Mouse (Mus musculus) cortical plate, adult 2 months (tissue): Measurements from ENCODE around the gene Sgce.

Experiments
- CTCF ChIP-seq: fragments of 200-500 bp; IDR thresholded peaks from 2 replicates; pipeline ENCODE4 v1.5.1; 2011; ENCODE audit warnings: mild to moderate bottlenecking, control low read depth, low read length; ENCODE audit not compliant: insufficient read depth; ENCODE audit errors: extremely low read depth
- POLR2A ChIP-seq: fragments of 200-500 bp; IDR thresholded peaks from 2 replicates; pipeline ENCODE4 v1.6.1; 2011; ENCODE audit warnings: mild to moderate bottlenecking, low read length, control low read depth; ENCODE audit not compliant: insufficient read depth; ENCODE audit errors: extremely low read depth

GRCm38 (mm10) chr6:4677356-4677761, 69.6 kb downstream of the Sgce start:
- TF ChIP-seq CTCF (no peak), POLR2A (no peak)
